Mouse (Mus musculus): ENCODE results near the gene Hoxa3. TPM values are rescaled to one million over a fixed set of nuclear protein-coding genes. Genes with fewer than 3 reads are reported as not detected.

The Hoxa3 gene
- polyA plus RNA-seq, 1 experiment from 2014 or later: 7.0 TPM

DNA sequence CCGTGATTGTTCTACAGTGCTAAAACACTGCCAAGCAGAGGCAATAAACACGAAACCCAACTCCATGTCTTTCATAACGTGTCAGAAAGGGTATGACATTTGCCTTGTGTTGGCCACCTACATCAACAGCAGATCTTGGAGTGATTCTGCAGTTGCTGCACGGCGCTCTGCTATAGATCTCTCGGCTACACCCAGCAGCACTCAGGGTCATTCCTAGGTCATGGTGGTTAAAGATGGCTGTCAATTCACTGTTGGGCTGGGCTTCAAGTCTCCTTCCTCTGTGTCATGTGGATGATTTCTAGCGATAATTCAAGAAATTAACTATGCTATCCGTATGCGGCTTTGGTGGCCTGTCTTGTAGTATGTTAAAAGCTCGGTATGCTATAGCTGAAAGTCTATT lies 74.6 kb downstream of the Hoxa3 start:
- WGBS: 57% methylated on average over 10 of the region's 10 CpGs
- H3K27ac ChIP-seq: no peak overlapping the region
- H3K4me1 ChIP-seq: peaks cover 25% of the 10 kb centered on the region
- H3K36me3 ChIP-seq: no peaks in the 10 kb centered on the region
- no peak overlapping the region for H3K4me3 ChIP-seq
- no peaks in the 10 kb centered on the region for H3K9me3 ChIP-seq (replicated peaks)
- no peak for DNase-seq (ENCODE audit: low spot score)
- no peaks in the 10 kb centered on the region for H3K27me3 ChIP-seq (ENCODE audit: low read depth, poor library complexity, severe bottlenecking)

DNA sequence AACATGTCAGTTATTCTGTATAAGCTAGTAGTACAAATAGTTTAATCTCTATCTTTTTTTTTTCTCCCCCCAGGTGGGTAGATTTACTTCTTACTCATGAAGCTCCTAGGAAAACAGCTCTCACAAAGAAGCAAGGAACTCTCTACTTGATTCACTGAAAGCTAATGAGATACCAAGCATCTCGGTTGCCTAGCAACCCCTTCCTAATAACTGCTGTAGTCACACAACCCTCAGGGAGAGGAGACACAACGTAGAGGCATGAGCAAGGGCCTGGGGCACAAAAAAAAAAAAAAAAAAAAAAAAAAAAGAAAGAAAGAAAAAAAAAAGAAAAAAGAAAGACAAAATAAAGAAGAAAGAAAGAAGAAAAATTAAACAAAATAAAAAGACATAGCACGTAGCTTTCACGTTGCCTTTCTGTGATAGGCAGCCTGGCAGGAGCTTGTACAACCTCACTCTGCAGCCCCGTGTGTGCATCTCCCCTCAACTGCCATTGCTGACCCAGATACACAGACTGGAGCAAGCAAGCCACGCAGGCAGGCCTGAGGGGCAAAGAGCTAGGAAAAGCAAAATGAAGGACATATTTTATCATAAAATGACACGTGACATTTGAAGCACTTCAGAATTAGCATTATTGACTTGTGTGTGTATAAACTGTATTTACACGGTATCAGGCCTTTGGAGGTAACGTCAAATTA lies 75.1 kb downstream of the Hoxa3 start:
- Histone ChIP-seq H3K36me3 (no peaks in the 10 kb centered on the region), H3K27me3 (ENCODE audit: low read depth, poor library complexity, severe bottlenecking) (no peaks in the 10 kb centered on the region), H3K4me3 (no peak overlapping the region), H3K27ac (no peak overlapping the region), H3K4me1 (peaks cover 25% of the 10 kb centered on the region), H3K9me3 (replicated peaks) (no peaks in the 10 kb centered on the region)
- DNase-seq (ENCODE audit: low spot score): no peak
- WGBS: 68% methylated on average over 9 of the region's 9 CpGs

GRCm38 (mm10) chr6:52123673-52124072 lies 89.5 kb downstream of the Hoxa3 start:
- H3K27me3 ChIP-seq (ENCODE audit: low read depth, poor library complexity, severe bottlenecking): peaks cover 17% of the 10 kb centered on the region; the same call in 1 of the 2 replicates
- H3K27ac ChIP-seq: no peak overlapping the region
- H3K4me3 ChIP-seq: no peak overlapping the region
- DNase-seq (ENCODE audit: low spot score): no peak
- no peaks in the 10 kb centered on the region for H3K9me3 ChIP-seq (replicated peaks)
- H3K36me3 ChIP-seq: no peaks in the 10 kb centered on the region
- 84% methylated on average over 4 of the region's 4 CpGs for WGBS
- H3K4me1 ChIP-seq: peaks cover 10% of the 10 kb centered on the region

DNA sequence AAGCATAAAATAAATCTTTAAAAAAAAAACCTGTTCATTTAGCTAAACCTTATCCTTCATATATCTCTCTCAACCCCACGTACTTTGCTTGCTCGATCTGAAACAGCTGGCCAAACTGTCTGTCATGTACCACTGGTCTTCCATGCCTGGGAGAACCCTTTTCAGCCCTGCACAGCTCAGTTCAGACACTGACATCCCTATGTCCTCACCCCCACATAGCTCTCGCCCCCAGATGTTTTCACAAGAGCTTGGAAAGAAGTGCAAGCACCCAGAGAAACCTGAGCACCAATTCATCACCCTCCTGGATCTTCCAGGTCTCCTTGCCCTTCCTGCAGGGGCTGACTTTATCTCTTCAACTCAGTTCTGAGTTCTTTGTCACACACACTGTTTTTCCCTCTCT lies 92.0 kb downstream of the Hoxa3 start:
- peaks cover 24% of the 10 kb centered on the region for H3K4me1 ChIP-seq
- no peaks in the 10 kb centered on the region for H3K36me3 ChIP-seq
- H3K9me3 ChIP-seq (replicated peaks): no peaks in the 10 kb centered on the region
- H3K27ac ChIP-seq: no peak overlapping the region
- H3K27me3 ChIP-seq (ENCODE audit: low read depth, poor library complexity, severe bottlenecking): peaks cover 24% of the 10 kb centered on the region; the same call in 1 of the 2 replicates
- no peak overlapping the region for H3K4me3 ChIP-seq
- WGBS: 53% methylated on average over 3 of the region's 3 CpGs
- no peak for DNase-seq (ENCODE audit: low spot score)

MicroRNAs encoded within 50 kb of the gene (microRNA counts, 519-probe panel; counts per million panel counts)
- microRNA mmu-miR-196b: 7,516 counts per million, percentile 97 among the panel's probes with 10 or more counts

Small RNA genes within 50 kb of the gene (microRNA-seq; reads per million reads assigned to microRNA genes)
- gene Mir196b: 56,617 reads per million, percentile 99 among the genes with 10 or more reads in this experiment

Other genes with a start within 250 kb of the Hoxa3 start
- gene Skap2, start 200.8 kb downstream of the Hoxa3 start, polyA plus RNA-seq (2016; fragmentation: Nextera tagmentation; extraction: Ambion mirVana): 16.4 and 19.3 TPM in 2 replicates
- 1.3 and 1.9 TPM in 2 replicates for gene Hoxa1, start 55.0 kb downstream of the Hoxa3 start, polyA plus RNA-seq (2016; fragmentation: Nextera tagmentation; extraction: Ambion mirVana)
- 4.5 and 5.3 TPM in 2 replicates for gene Hoxa2, start 48.5 kb downstream of the Hoxa3 start, polyA plus RNA-seq (2016; fragmentation: Nextera tagmentation; extraction: Ambion mirVana)
- gene 5730596B20Rik, start 35.8 kb downstream of the Hoxa3 start, polyA plus RNA-seq (2016; fragmentation: Nextera tagmentation; extraction: Ambion mirVana): 1.1 and 1.3 TPM in 2 replicates
- gene Hoxa4, start 21.6 kb downstream of the Hoxa3 start, polyA plus RNA-seq (2016; fragmentation: Nextera tagmentation; extraction: Ambion mirVana): 1.6 and 1.8 TPM in 2 replicates
- gene Hoxa5, start 8.7 kb downstream of the Hoxa3 start, polyA plus RNA-seq (2016; fragmentation: Nextera tagmentation; extraction: Ambion mirVana): 9.8 and 10.4 TPM in 2 replicates
- gene Hoxa6, start 4.6 kb downstream of the Hoxa3 start, polyA plus RNA-seq (2016; fragmentation: Nextera tagmentation; extraction: Ambion mirVana): 3.5 and 4.1 TPM in 2 replicates
- 0.79 and 1.2 TPM in 2 replicates for gene Gm28308, start within 50 bp of the Hoxa3 start, polyA plus RNA-seq (2016; fragmentation: Nextera tagmentation; extraction: Ambion mirVana)
- 24.7 and 24.8 TPM in 2 replicates for gene Hoxa7, start 8.5 kb upstream of the Hoxa3 start, polyA plus RNA-seq (2016; fragmentation: Nextera tagmentation; extraction: Ambion mirVana)
- 95.7 and 123 TPM in 2 replicates for gene Hoxa9, start 17.8 kb upstream of the Hoxa3 start, polyA plus RNA-seq (2016; fragmentation: Nextera tagmentation; extraction: Ambion mirVana)
- 175 and 195 TPM in 2 replicates for gene Hoxa10, start 27.5 kb upstream of the Hoxa3 start, polyA plus RNA-seq (2016; fragmentation: Nextera tagmentation; extraction: Ambion mirVana)
- 71.6 and 74.9 TPM in 2 replicates for gene Hoxa11, start 32.5 kb upstream of the Hoxa3 start, polyA plus RNA-seq (2016; fragmentation: Nextera tagmentation; extraction: Ambion mirVana)
- 2.7 and 11.1 TPM in 2 replicates for gene Hoxa13, start 47.5 kb upstream of the Hoxa3 start, polyA plus RNA-seq (2016; fragmentation: Nextera tagmentation; extraction: Ambion mirVana)
- 1.4 and 3.7 TPM in 2 replicates for gene Evx1, start 100.2 kb upstream of the Hoxa3 start, polyA plus RNA-seq (2016; fragmentation: Nextera tagmentation; extraction: Ambion mirVana)

Data from limb, embryonic 10.5 days (tissue).